Mouse (Mus musculus): ENCODE results near the gene Plk2.
"Not testable (repeated sequence)": the region's sequence is repeated elsewhere in the genome, so short reads cannot be mapped to it uniquely, and the experiment has no call there.

Plk2 gene

GRCm38 (mm10) chr13:110394291-110395178, at the start of gene Plk2:
Plk2 (plus strand) TSS chr13:110395046.
- DNase-seq (ENCODE audit: low spot score in 2 of 2): peak; percentile 92 to 95

GRCm38 (mm10) chr13:110346707-110347106, 48.1 kb upstream of the Plk2 start:
- DNase-seq (ENCODE audit: low spot score in 2 of 2): no peak

GRCm38 (mm10) chr13:110351051-110351450, 43.8 kb upstream of the Plk2 start:
- DNase-seq (ENCODE audit: low spot score in 2 of 2): no peak

GRCm38 (mm10) chr13:110356941-110357340, 37.9 kb upstream of the Plk2 start, which contains the start of gene Gapt:
Gapt (minus strand) TSS chr13:110357199.
- DNase-seq (ENCODE audit: low spot score in 2 of 2): peak in 1 of 2 experiments; percentile 10

GRCm38 (mm10) chr13:110363722-110364121, 31.1 kb upstream of the Plk2 start:
- DNase-seq (ENCODE audit: low spot score in 2 of 2): no peak

- DNase-seq (ENCODE audit: low spot score in 2 of 2): no peak
Observed at GRCm38 (mm10) chr13:110366477-110366876, 28.4 kb upstream of the Plk2 start.

- DNase-seq (ENCODE audit: low spot score in 2 of 2): no peak
Observed at GRCm38 (mm10) chr13:110367961-110368555, 26.8 kb upstream of the Plk2 start.

GRCm38 (mm10) chr13:110368556-110369040, 26.2 kb upstream of the Plk2 start:
- DNase-seq (ENCODE audit: low spot score in 2 of 2): peak; percentile 70 to 77

- no peak for DNase-seq (ENCODE audit: low spot score in 2 of 2)
Observed at GRCm38 (mm10) chr13:110369673-110370072, 25.2 kb upstream of the Plk2 start.

- DNase-seq (ENCODE audit: low spot score in 2 of 2): peak; percentile 27 to 36
Observed at GRCm38 (mm10) chr13:110382447-110382901, 12.4 kb upstream of the Plk2 start.

- DNase-seq (ENCODE audit: low spot score in 2 of 2): no peak
Observed at GRCm38 (mm10) chr13:110384514-110384913, 10.3 kb upstream of the Plk2 start.

GRCm38 (mm10) chr13:110392210-110392609, 2.6 kb upstream of the Plk2 start:
- peak; percentile 37 to 54 for DNase-seq (ENCODE audit: low spot score in 2 of 2)

GRCm38 (mm10) chr13:110392631-110393030, 2.2 kb upstream of the Plk2 start:
- no peak for DNase-seq (ENCODE audit: low spot score in 2 of 2)

GRCm38 (mm10) chr13:110395179-110395794, 441 bp downstream of the Plk2 start:
- DNase-seq (ENCODE audit: low spot score in 2 of 2): no peak

- no peak for DNase-seq (ENCODE audit: low spot score in 2 of 2)
Observed at GRCm38 (mm10) chr13:110395916-110396685, 1.3 kb downstream of the Plk2 start.

- DNase-seq (ENCODE audit: low spot score in 2 of 2): no peak
Observed at GRCm38 (mm10) chr13:110397750-110398149, 2.9 kb downstream of the Plk2 start.

GRCm38 (mm10) chr13:110398513-110399270, 3.8 kb downstream of the Plk2 start:
- DNase-seq (ENCODE audit: low spot score in 2 of 2): no peak

- DNase-seq (ENCODE audit: low spot score in 2 of 2): no peak
Observed at GRCm38 (mm10) chr13:110401443-110401842, 6.6 kb downstream of the Plk2 start.

- no peak for DNase-seq (ENCODE audit: low spot score in 2 of 2)
Observed at GRCm38 (mm10) chr13:110401877-110402276, 7.0 kb downstream of the Plk2 start.

GRCm38 (mm10) chr13:110404059-110404458, 9.2 kb downstream of the Plk2 start:
- no peak for DNase-seq (ENCODE audit: low spot score in 2 of 2)

GRCm38 (mm10) chr13:110404686-110405085, 9.8 kb downstream of the Plk2 start:
- not testable (repeated sequence) for DNase-seq (ENCODE audit: low spot score in 2 of 2)
